Mouse (Mus musculus): ENCODE results near the gene Mthfd1l. TPM values are rescaled to one million over a fixed set of nuclear protein-coding genes. Genes with fewer than 3 reads are reported as not detected.

The Mthfd1l gene
- total and polyA plus RNA-seq, 2 experiments from 2014 or later: 2.8 to 3.0 TPM

GRCm38 (mm10) chr10:3978326-3978725 lies 5.4 kb downstream of the Mthfd1l start:
- no peak overlapping the region for H3K4me3 ChIP-seq (ENCODE audit: low read depth, low read length)
- H3K4me2 ChIP-seq (ENCODE audit: low read depth, low read length): no peak overlapping the region
- no peaks in the 10 kb centered on the region for H3K27me3 ChIP-seq (ENCODE audit: control insufficient read depth, insufficient read depth, low read length)
- H3K9me3 ChIP-seq (replicated peaks; ENCODE audit: control insufficient read depth, low read length): no peaks in the 10 kb centered on the region
- peaks cover 10% of the 10 kb centered on the region for H3K36me3 ChIP-seq (replicated peaks; ENCODE audit: control insufficient read depth, insufficient read depth, low read length)
- 46% methylated on average over 3 of the region's 3 CpGs for WGBS
- DNase-seq (ENCODE audit: low spot score): no peak
- H3K9ac ChIP-seq (replicated peaks; ENCODE audit: low read depth, low read length): no peak overlapping the region
- H3K4me1 ChIP-seq (ENCODE audit: control insufficient read depth, insufficient read depth): no peaks in the 10 kb centered on the region
- ATAC-seq (ENCODE audit: insufficient read depth, low read depth): no peak
- no peak overlapping the region; the same call in 1 of the 2 replicates for H3K27ac ChIP-seq (ENCODE audit: low read depth)
- TF ChIP-seq CTCF (IDR thresholded peaks at IDR 0.05; ENCODE audit: low read depth) (no peak), EP300 (IDR thresholded peaks at IDR 0.05; ENCODE audit: low read depth) (no peak)

GRCm38 (mm10) chr10:3978792-3979488 lies 6.0 kb downstream of the Mthfd1l start:
- Histone ChIP-seq H3K9me3 (replicated peaks; ENCODE audit: control insufficient read depth, low read length) (no peaks in the 10 kb centered on the region), H3K9ac (replicated peaks; ENCODE audit: low read depth, low read length) (no peak overlapping the region), H3K27ac (ENCODE audit: low read depth) (no peak overlapping the region; the same call in 1 of the 2 replicates), H3K4me3 (ENCODE audit: low read depth, low read length) (no peak overlapping the region), H3K4me2 (ENCODE audit: low read depth, low read length) (no peak overlapping the region), H3K36me3 (replicated peaks; ENCODE audit: control insufficient read depth, insufficient read depth, low read length) (peaks cover 10% of the 10 kb centered on the region), H3K27me3 (ENCODE audit: control insufficient read depth, insufficient read depth, low read length) (no peaks in the 10 kb centered on the region), H3K4me1 (ENCODE audit: control insufficient read depth, insufficient read depth) (no peaks in the 10 kb centered on the region)
- ATAC-seq (ENCODE audit: insufficient read depth, low read depth) (peak; percentile 72), DNase-seq (ENCODE audit: low spot score) (no peak)
- WGBS: 75% methylated on average over 5 of the region's 5 CpGs
- TF ChIP-seq EP300 (IDR thresholded peaks at IDR 0.05; ENCODE audit: low read depth) (0 out of 2 replicates have a peak, but pooled peaks have one; percentile 20), CTCF (IDR thresholded peaks at IDR 0.05; ENCODE audit: low read depth) (no peak)

- Histone ChIP-seq H3K27me3 (ENCODE audit: control insufficient read depth, insufficient read depth, low read length) (no peaks in the 10 kb centered on the region), H3K27ac (ENCODE audit: low read depth) (no peak overlapping the region), H3K36me3 (replicated peaks; ENCODE audit: control insufficient read depth, insufficient read depth, low read length) (peaks cover 13% of the 10 kb centered on the region), H3K4me3 (ENCODE audit: low read depth, low read length) (no peak overlapping the region), H3K4me2 (ENCODE audit: low read depth, low read length) (no peak overlapping the region), H3K4me1 (ENCODE audit: control insufficient read depth, insufficient read depth) (no peaks in the 10 kb centered on the region), H3K9me3 (replicated peaks; ENCODE audit: control insufficient read depth, low read length) (no peaks in the 10 kb centered on the region), H3K9ac (replicated peaks; ENCODE audit: low read depth, low read length) (no peak overlapping the region)
- ATAC-seq (ENCODE audit: insufficient read depth, low read depth) (no peak), DNase-seq (ENCODE audit: low spot score) (no peak)
- TF ChIP-seq CTCF (IDR thresholded peaks at IDR 0.05; ENCODE audit: low read depth) (no peak), EP300 (IDR thresholded peaks at IDR 0.05; ENCODE audit: low read depth) (no peak)
- 66% methylated on average over 4 of the region's 4 CpGs for WGBS
Observed at GRCm38 (mm10) chr10:3980231-3980630, 7.3 kb downstream of the Mthfd1l start.

- 92% methylated on average over 6 of the region's 6 CpGs for WGBS
- peaks cover 16% of the 10 kb centered on the region; the same call in 1 of the 2 replicates for H3K36me3 ChIP-seq (replicated peaks; ENCODE audit: control insufficient read depth, insufficient read depth, low read length)
- ATAC-seq (ENCODE audit: insufficient read depth, low read depth) (no peak), DNase-seq (ENCODE audit: low spot score) (no peak)
- H3K27me3 ChIP-seq (ENCODE audit: control insufficient read depth, insufficient read depth, low read length): no peaks in the 10 kb centered on the region
- H3K9me3 ChIP-seq (replicated peaks; ENCODE audit: control insufficient read depth, low read length): no peaks in the 10 kb centered on the region
- H3K4me1 ChIP-seq (ENCODE audit: control insufficient read depth, insufficient read depth): no peaks in the 10 kb centered on the region
- H3K4me3 ChIP-seq (ENCODE audit: low read depth, low read length): no peak overlapping the region
- TF ChIP-seq CTCF (IDR thresholded peaks at IDR 0.05; ENCODE audit: low read depth): no peak
- no peak for TF ChIP-seq EP300 (IDR thresholded peaks at IDR 0.05; ENCODE audit: low read depth)
- H3K9ac ChIP-seq (replicated peaks; ENCODE audit: low read depth, low read length): no peak overlapping the region
- no peak overlapping the region for H3K27ac ChIP-seq (ENCODE audit: low read depth)
- no peak overlapping the region for H3K4me2 ChIP-seq (ENCODE audit: low read depth, low read length)
Observed at GRCm38 (mm10) chr10:3990295-3990883, 17.5 kb downstream of the Mthfd1l start.

- H3K4me2 ChIP-seq (ENCODE audit: low read depth, low read length): no peak overlapping the region
- H3K27ac ChIP-seq (ENCODE audit: low read depth): no peak overlapping the region
- TF ChIP-seq CTCF (IDR thresholded peaks at IDR 0.05; ENCODE audit: low read depth): no peak
- no peak for TF ChIP-seq EP300 (IDR thresholded peaks at IDR 0.05; ENCODE audit: low read depth)
- no peaks in the 10 kb centered on the region for H3K9me3 ChIP-seq (replicated peaks; ENCODE audit: control insufficient read depth, low read length)
- no peak overlapping the region for H3K4me3 ChIP-seq (ENCODE audit: low read depth, low read length)
- ATAC-seq (ENCODE audit: insufficient read depth, low read depth) (no peak), DNase-seq (ENCODE audit: low spot score) (no peak)
- H3K36me3 ChIP-seq (replicated peaks; ENCODE audit: control insufficient read depth, insufficient read depth, low read length): peaks cover 9% of the 10 kb centered on the region; the same call in 1 of the 2 replicates
- WGBS: 76% methylated on average over 8 of the region's 8 CpGs
- H3K27me3 ChIP-seq (ENCODE audit: control insufficient read depth, insufficient read depth, low read length): no peaks in the 10 kb centered on the region
- H3K4me1 ChIP-seq (ENCODE audit: control insufficient read depth, insufficient read depth): no peaks in the 10 kb centered on the region
- no peak overlapping the region for H3K9ac ChIP-seq (replicated peaks; ENCODE audit: low read depth, low read length)
Observed at GRCm38 (mm10) chr10:3993365-3994102, 20.6 kb downstream of the Mthfd1l start.
